Mouse (Mus musculus) gastrocnemius, adult 18-20 months (tissue): Measurements from ENCODE around the gene Dcakd. TPM values are rescaled to one million over a fixed set of nuclear protein-coding genes. Genes with fewer than 3 reads are reported as not detected.

Source experiments
- DNase-seq: peaks from one replicate; pipeline ENCODE4 v3.0.0; 2021; ENCODE audit warnings: low spot score
- microRNA-seq: library from miRNA; unstranded; fragments of <30 nt; microRNA quantifications from one replicate; pipeline ENCODE4 v1.2.0, GENCODE M21; 2021
- total RNA-seq, 2 experiments: library from RNA; stranded (reverse); gene quantifications; 2 replicates each; pipeline ENCODE4 v1.2.3; 2021

Gene Dcakd
- total RNA-seq, 2 experiments from 2014 or later: 15.2 to 20.3 TPM

- no peak for DNase-seq
Observed at GRCm38 (mm10) chr11:102945306-102946264, 82.5 kb downstream of the Dcakd start.

Small RNA genes within 50 kb of the gene (microRNA-seq; reads per million reads assigned to microRNA genes)
- gene Mir6931: not detected

Other genes with a start within 250 kb of the Dcakd start
- gene Gjc1, start 208.6 kb downstream of the Dcakd start, total RNA-seq: 1 to 10 TPM; 3.7 to 4.6 TPM
- gene Higd1b, start 192.5 kb downstream of the Dcakd start, total RNA-seq: 1 to 10 TPM; 2.4 to 3.1 TPM
- gene Eftud2, start 147.3 kb downstream of the Dcakd start, total RNA-seq: 10 to 100 TPM; 24.5 to 24.7 TPM
- not detected for gene Ccdc103, start 147.1 kb downstream of the Dcakd start, total RNA-seq
- not detected for gene Fam187a, start 143.2 kb downstream of the Dcakd start, total RNA-seq
- not detected for gene Gfap, start 127.4 kb downstream of the Dcakd start, total RNA-seq
- gene Kif18b, start 103.2 kb downstream of the Dcakd start, total RNA-seq: not detected
- gene C1ql1, start 81.6 kb downstream of the Dcakd start, total RNA-seq: not detected
- gene Nmt1, start 143 bp downstream of the Dcakd start, total RNA-seq: 10 to 100 TPM; 48.5 to 48.7 TPM
- gene Plcd3, start 73.3 kb upstream of the Dcakd start, total RNA-seq: 1 to 10 TPM; 6.9 to 9.4 TPM
- 10 to 100 TPM; 36.1 to 38.9 TPM for gene Acbd4, start 73.3 kb upstream of the Dcakd start, total RNA-seq
- 10 to 100 TPM; 23.3 to 23.6 TPM for gene Hexim1, start 87.9 kb upstream of the Dcakd start, total RNA-seq
- 1 to 10 TPM; 3.3 to 4.4 TPM for gene Hexim2, start 104.1 kb upstream of the Dcakd start, total RNA-seq
- gene Fmnl1, start 142.8 kb upstream of the Dcakd start, total RNA-seq: 1 to 10 TPM; 5.1 to 8.1 TPM
- gene 1700023F06Rik, start 180.2 kb upstream of the Dcakd start, total RNA-seq: not detected
- not detected for gene Spata32, start 190.1 kb upstream of the Dcakd start, total RNA-seq
- 1 to 10 TPM; 3.2 to 4.0 TPM for gene Map3k14, start 239.1 kb upstream of the Dcakd start, total RNA-seq